Mouse (Mus musculus) inflammation-experienced regulatory T-cells, adult 6 months (primary cell): ENCODE results near the gene Cdh11. TPM values are rescaled to one million over a fixed set of nuclear protein-coding genes. Genes with fewer than 3 reads are reported as not detected.
"Not testable (repeated sequence)": the region's sequence is repeated elsewhere in the genome, so short reads cannot be mapped to it uniquely, and the experiment has no call there.

ENCODE experiments used
- ATAC-seq: one replicate; pipeline ENCODE4 v1.8.0; 2017
- polyA plus RNA-seq, 3 experiments: library from polyadenylated mRNA; unstranded; fragments of 100-300 nt; shearing (Covaris generic); gene quantifications; one replicate each; pipeline ENCODE4 v1.2.1; 2017

Gene Cdh11
- polyA plus RNA-seq, 3 experiments from 2014 or later: 0.11 to 0.27 (median 0.14) TPM

GRCm38 (mm10) chr8:102707305-102707704, 78.1 kb downstream of the Cdh11 start:
- no peak for ATAC-seq

GRCm38 (mm10) chr8:102705376-102705905, 80.0 kb downstream of the Cdh11 start:
- ATAC-seq: no peak

GRCm38 (mm10) chr8:102700245-102700644, 85.2 kb downstream of the Cdh11 start:
- ATAC-seq: no peak

- ATAC-seq: no peak
Observed at GRCm38 (mm10) chr8:102698232-102698837, 87.1 kb downstream of the Cdh11 start.

GRCm38 (mm10) chr8:102693465-102693864, 92.0 kb downstream of the Cdh11 start:
- no peak for ATAC-seq

GRCm38 (mm10) chr8:102685491-102685890, 100.0 kb downstream of the Cdh11 start:
- not testable (repeated sequence) for ATAC-seq

- ATAC-seq: no peak
Observed at GRCm38 (mm10) chr8:102685023-102685422, 100.4 kb downstream of the Cdh11 start.

- ATAC-seq: no peak
Observed at GRCm38 (mm10) chr8:102677148-102677547, 108.3 kb downstream of the Cdh11 start.

GRCm38 (mm10) chr8:102664561-102664960, 120.9 kb downstream of the Cdh11 start:
- not testable (repeated sequence) for ATAC-seq

- ATAC-seq: no peak
Observed at GRCm38 (mm10) chr8:102656529-102656928, 128.9 kb downstream of the Cdh11 start.

DNA sequence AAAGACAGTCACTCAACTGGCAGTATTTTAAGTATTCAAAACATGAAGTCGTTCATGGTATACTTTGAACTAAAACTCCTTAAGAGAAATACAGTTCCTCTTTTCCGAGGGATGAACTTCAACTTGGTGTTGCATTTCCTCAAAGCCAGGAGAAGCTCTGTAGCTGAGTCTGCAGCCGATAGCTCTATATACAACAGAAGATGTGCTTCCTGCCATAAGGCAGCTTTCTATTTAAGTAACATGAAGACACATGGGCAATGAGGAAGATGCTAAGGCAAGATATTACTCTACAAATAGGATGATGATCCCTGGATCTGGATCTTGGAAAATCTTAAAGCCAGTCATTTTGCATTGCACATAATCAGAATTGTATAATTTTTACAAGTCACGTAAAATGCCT, 133.5 kb downstream of the Cdh11 start:
- ATAC-seq: no peak

DNA sequence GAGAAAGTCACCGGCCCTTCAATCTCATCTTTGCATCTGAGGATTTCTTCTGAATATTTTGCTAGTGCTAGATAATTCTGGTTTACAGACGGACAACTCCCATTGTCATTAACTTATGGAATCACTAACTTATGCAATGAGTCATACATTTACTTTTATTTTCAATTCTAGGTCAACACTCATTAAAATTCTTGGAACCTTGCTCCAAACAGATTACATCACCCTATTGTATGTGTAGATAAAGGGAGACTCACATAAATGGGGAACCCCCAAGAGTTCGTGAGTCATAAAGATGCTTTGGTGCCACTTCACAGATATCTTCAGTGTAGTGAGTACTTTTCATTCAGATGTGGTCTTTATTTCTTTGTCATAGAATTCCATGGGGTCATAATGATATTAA, 158.3 kb downstream of the Cdh11 start:
- no peak for ATAC-seq

GRCm38 (mm10) chr8:102612146-102612545, 173.3 kb downstream of the Cdh11 start:
- no peak for ATAC-seq

DNA sequence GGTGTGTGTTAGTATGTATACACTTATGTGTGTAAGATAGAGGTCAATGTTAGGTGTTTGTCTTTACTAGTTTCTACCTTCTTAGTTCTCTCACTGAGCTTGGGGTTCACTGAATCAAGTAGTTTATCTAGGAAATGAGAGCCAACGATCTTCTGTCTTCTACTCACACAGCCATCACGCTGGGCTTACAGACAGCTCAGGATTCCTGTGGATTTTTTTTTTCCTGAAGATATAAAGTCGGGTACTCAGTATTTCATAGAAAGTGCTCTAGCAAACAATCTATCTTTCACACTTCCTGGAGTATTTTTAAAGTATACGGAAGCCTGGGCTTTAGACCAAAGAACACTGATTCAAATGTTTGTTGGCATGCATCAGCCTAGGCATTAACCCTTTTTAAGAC, 184.1 kb downstream of the Cdh11 start:
- ATAC-seq: no peak

- no peak for ATAC-seq
Observed at GRCm38 (mm10) chr8:102596523-102596922, 188.9 kb downstream of the Cdh11 start.

DNA sequence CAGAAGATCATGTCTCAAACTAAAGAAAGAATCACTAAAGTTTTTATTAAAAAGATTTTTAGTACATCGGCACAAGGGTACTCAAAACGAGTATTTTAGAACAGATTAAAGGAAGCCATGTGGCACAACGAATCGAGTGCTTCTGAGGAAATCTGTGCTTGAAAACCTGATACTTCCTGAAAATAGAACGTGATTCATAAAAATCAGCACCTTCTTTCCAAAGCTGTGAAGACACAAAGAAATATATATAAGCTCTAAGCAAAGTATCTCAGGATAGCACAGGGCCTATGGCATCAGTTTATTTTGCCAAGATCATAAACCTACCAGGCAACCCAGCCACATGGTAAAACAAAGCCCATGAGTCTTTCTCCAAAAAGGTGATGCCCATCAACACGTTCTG, 191.5 kb downstream of the Cdh11 start:
- no peak for ATAC-seq
